Mouse (Mus musculus): ENCODE data around the gene Mlf1.

Gene Mlf1

GRCm38 (mm10) chr3:67373872-67374271 lies at the start of gene Mlf1:
TSS of gene Mlf1 (plus strand) at chr3:67374097.
- peak; percentile 8; the same call in 1 of the 2 replicates for TF ChIP-seq GATA4 (IDR thresholded peaks at IDR 0.05; ENCODE audit: insufficient replicate concordance, low read length)

DNA sequence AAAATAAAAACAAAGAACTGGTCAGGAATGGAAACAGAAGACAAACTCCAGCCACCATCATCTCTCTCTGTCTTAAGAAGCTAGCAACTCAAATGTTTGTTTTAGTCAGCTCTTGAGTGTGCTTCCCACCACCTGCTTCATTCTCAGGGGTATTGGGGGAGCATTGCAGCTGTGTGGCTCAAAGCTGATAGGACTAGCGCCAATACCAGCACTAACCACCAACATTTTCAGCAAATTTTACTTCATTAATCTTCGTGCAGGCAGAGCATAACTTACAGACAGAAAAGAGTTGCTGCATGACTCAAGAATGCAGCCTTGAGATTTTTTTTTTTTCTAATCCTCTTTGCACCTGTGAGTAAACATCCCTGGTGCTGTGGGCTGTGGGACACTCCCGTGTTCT lies 34.3 kb upstream of the Mlf1 start:
- TF ChIP-seq GATA4 (IDR thresholded peaks at IDR 0.05; ENCODE audit: insufficient replicate concordance, low read length): no peak

- no peak for TF ChIP-seq GATA4 (IDR thresholded peaks at IDR 0.05; ENCODE audit: insufficient replicate concordance, low read length)
Observed at GRCm38 (mm10) chr3:67340921-67341320, 33.0 kb upstream of the Mlf1 start.

DNA sequence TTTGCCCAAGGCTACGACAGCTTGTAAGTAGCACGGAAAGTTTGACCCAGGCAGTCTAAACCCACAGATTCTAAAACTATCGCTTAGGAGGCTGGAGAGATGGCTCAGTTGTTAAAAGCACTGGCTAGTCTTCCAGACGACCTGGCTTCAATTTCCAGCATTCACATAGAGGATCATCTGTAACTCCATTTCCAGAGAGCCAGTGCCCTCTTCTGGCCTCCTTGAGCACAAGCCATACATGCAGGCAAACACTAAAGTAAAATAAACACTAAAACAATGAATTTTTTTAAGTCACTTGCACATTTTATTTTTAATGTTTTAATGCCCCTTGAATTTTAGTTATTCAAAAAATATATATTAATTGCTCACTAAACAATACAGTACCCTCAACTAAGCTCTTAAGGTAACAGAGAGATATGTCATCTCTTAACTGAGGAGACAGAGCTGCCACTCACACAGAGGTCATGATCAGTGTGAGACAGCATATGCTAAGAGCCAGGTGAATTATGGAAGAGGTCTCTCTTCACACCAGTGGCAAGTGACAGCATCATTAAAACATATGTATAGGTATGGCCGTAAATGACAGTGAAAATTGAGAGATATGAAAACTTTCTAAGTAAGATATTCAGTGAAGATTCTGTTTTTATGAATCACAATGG lies 30.8 kb upstream of the Mlf1 start:
- no peak for TF ChIP-seq GATA4 (IDR thresholded peaks at IDR 0.05; ENCODE audit: insufficient replicate concordance, low read length)

DNA sequence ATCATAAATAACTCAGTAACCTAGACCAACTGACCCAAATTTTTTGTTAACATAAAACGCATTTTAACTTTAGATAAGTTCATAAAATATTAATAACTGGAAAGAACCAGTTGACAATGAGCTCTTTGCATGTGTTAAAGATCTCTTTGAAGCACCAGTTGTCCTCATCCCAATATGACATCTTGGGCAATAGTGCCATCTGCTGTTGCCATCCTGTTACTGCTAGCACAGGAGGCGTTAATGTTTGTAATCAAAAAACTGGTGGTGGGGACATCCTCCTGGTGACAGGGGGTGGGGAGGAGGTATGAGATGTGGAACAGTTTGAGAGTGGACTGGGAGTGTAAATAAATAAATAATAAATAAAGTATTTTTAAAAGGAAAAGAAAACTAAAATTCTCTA lies 29.3 kb upstream of the Mlf1 start:
- no peak for TF ChIP-seq GATA4 (IDR thresholded peaks at IDR 0.05; ENCODE audit: insufficient replicate concordance, low read length)

GRCm38 (mm10) chr3:67346674-67347073 lies 27.2 kb upstream of the Mlf1 start:
- TF ChIP-seq GATA4 (IDR thresholded peaks at IDR 0.05; ENCODE audit: insufficient replicate concordance, low read length): no peak

DNA sequence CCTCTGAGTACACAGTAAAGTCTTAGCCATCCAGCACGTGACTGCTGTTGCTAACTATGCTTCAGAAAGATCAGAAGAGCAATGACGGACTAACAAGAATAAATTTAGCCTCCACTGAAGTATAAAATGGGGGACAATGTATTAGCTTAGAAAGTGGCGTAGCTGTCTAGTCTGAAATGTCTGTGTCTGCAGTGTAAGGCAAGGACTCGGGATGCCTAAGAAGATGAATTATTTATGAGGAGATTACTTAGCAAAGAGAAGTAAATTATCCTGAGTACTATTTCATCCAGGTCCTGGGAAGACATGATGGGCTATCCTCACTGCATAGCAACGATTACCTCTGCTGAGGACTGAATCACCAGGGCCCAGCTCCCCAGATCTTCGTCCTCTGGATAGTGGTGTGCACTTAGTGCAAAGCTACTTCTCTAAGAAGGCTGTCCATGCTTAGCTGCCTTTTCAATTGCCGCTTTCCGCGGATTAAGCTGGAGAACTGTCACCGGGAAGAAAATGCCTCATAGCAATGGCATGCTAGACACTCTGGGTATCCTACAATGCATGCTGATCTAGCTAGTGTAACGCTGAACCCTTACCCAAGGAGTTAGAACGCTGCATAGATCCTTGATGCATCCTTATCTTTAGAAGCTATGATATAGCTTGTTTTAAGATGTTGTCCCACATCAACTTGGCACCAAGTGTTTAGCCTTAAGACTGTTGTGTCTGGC lies 22.3 kb upstream of the Mlf1 start:
- no peak for TF ChIP-seq GATA4 (IDR thresholded peaks at IDR 0.05; ENCODE audit: insufficient replicate concordance, low read length)

GRCm38 (mm10) chr3:67352128-67352762 lies 21.7 kb upstream of the Mlf1 start:
- TF ChIP-seq GATA4 (IDR thresholded peaks at IDR 0.05; ENCODE audit: insufficient replicate concordance, low read length): no peak

- no peak for TF ChIP-seq GATA4 (IDR thresholded peaks at IDR 0.05; ENCODE audit: insufficient replicate concordance, low read length)
Observed at GRCm38 (mm10) chr3:67352763-67353149, 21.1 kb upstream of the Mlf1 start.

GRCm38 (mm10) chr3:67358376-67358775 lies 15.5 kb upstream of the Mlf1 start:
- no peak for TF ChIP-seq GATA4 (IDR thresholded peaks at IDR 0.05; ENCODE audit: insufficient replicate concordance, low read length)

- no peak for TF ChIP-seq GATA4 (IDR thresholded peaks at IDR 0.05; ENCODE audit: insufficient replicate concordance, low read length)
Observed at GRCm38 (mm10) chr3:67366087-67366892, 7.6 kb upstream of the Mlf1 start.

GRCm38 (mm10) chr3:67367481-67367880 lies 6.4 kb upstream of the Mlf1 start:
- TF ChIP-seq GATA4 (IDR thresholded peaks at IDR 0.05; ENCODE audit: insufficient replicate concordance, low read length): no peak

DNA sequence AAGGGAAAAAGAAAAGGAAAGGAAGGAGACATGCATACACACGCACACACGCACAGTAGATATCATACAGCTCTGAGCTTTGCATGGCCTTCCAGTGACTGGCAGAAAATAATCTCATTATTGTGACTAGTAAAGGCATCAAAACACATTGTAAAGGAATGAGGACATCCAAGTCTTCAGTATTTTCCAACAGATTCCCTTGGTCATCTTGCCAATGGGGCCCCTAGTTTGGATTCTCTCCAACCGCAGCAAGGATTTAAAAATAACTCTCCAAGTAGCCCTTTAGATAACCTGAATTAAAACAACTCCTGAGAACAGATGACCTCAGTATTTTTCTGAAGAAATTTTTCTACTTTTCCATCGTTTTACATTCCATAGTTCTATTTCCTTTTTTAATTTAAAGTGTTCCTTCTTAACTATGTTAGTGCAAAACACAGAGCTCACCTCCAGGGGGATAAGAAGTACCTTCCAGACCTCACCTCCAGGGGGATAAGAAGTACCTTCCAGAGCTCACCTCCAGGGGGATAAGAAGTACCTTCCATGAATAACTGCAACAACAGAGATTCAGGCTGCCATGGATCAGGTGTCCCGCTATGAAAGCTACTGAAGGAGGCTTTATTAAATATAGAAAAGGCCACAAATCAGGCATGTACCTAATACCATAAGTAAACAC lies 4.4 kb upstream of the Mlf1 start:
- no peak for TF ChIP-seq GATA4 (IDR thresholded peaks at IDR 0.05; ENCODE audit: insufficient replicate concordance, low read length)

- TF ChIP-seq GATA4 (IDR thresholded peaks at IDR 0.05; ENCODE audit: insufficient replicate concordance, low read length): no peak
Observed at GRCm38 (mm10) chr3:67372194-67372593, 1.7 kb upstream of the Mlf1 start.

- TF ChIP-seq GATA4 (IDR thresholded peaks at IDR 0.05; ENCODE audit: insufficient replicate concordance, low read length): no peak
Observed at GRCm38 (mm10) chr3:67372781-67373180, 1.1 kb upstream of the Mlf1 start.
